Mouse (Mus musculus): ENCODE results near the gene Tnfrsf1a. TPM values are rescaled to one million over a fixed set of nuclear protein-coding genes. Genes with fewer than 3 reads are reported as not detected.

The Tnfrsf1a gene
- polyA plus RNA-seq, 1 experiment from 2014 or later, result 37.9 TPM

DNA sequence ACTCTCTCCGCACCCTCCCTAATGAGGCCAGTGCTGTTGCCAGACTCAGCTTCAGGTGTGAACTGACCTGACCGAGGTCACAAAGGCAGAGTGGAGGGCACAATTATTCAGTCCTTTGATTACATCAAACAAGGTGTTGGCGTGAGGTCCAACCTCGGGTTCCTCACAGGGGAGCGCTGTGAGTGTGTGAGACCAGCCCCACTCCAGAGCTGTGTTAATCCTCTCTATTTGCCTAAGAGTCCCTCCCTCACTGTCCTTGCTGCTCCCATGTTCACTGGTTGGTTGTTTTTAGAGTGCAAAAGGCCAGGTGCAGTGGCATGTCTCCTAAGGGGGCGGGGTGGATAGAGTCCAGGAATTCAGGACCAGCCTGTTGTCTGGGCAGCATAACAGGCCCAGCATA, 36.9 kb downstream of the Tnfrsf1a start:
- Histone ChIP-seq H3K4me2 (no peak overlapping the region), H3K4me1 (replicated peaks) (no peaks in the 10 kb centered on the region; the same call in 1 of the 2 replicates), H3K9me3 (replicated peaks) (no peaks in the 10 kb centered on the region), H3K4me3 (no peak overlapping the region), H3K27ac (ENCODE audit: poor library complexity, severe bottlenecking) (no peak overlapping the region), H3K36me3 (no peaks in the 10 kb centered on the region), H3K9ac (no peak overlapping the region), H3K27me3 (replicated peaks) (peaks cover 33% of the 10 kb centered on the region)
- whole genome bisulfite sequencing, result 59% methylated on average over 6 of the region's 6 CpGs
- ATAC-seq (ENCODE audit: insufficient number of reproducible peaks, low FRiP score), result no peak

GRCm38 (mm10) chr6:125389853-125390252, 40.7 kb downstream of the Tnfrsf1a start:
- no peak overlapping the region for H3K4me3 ChIP-seq
- H3K36me3 ChIP-seq, result no peaks in the 10 kb centered on the region
- H3K9ac ChIP-seq, result no peak overlapping the region
- no peak overlapping the region for H3K27ac ChIP-seq (ENCODE audit: poor library complexity, severe bottlenecking)
- 88% methylated on average over 5 of the region's 5 CpGs for WGBS
- no peak overlapping the region for H3K4me2 ChIP-seq
- H3K27me3 ChIP-seq (replicated peaks), result no peaks in the 10 kb centered on the region
- H3K4me1 ChIP-seq (replicated peaks), result no peaks in the 10 kb centered on the region
- no peak for ATAC-seq (ENCODE audit: insufficient number of reproducible peaks, low FRiP score)
- no peaks in the 10 kb centered on the region for H3K9me3 ChIP-seq (replicated peaks)

- Histone ChIP-seq H3K4me2 (no peak overlapping the region), H3K9me3 (replicated peaks) (0 out of 2 replicates have a peak, but pooled peaks cover 5% of the 10 kb centered on the region), H3K27ac (ENCODE audit: poor library complexity, severe bottlenecking) (no peak overlapping the region), H3K27me3 (replicated peaks) (no peaks in the 10 kb centered on the region), H3K9ac (no peak overlapping the region), H3K4me1 (replicated peaks) (no peaks in the 10 kb centered on the region), H3K4me3 (no peak overlapping the region), H3K36me3 (no peaks in the 10 kb centered on the region)
- WGBS, result 47% methylated on average over 14 of the region's 14 CpGs
- ATAC-seq (ENCODE audit: insufficient number of reproducible peaks, low FRiP score), result no peak
Observed at GRCm38 (mm10) chr6:125405461-125406382, 56.6 kb downstream of the Tnfrsf1a start.

DNA sequence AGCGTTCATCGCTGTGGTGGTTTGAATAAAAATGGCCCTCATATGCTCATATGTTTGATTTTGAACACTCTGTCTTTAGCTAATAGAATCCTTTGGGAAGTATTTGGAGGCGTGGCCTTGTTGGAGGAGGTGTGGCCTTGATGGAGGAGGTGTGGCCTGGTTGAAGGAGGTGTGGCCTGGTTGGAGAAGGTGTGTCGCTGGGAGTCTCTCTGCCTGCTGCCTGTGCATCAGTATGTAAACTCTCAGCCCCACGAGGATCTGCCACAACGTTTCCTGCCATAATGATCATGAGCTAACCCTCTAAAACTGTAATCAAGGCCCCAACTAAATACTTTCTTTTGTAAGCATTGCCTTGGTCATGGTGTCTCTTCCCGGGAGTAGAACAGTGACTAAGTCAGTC, 58.1 kb downstream of the Tnfrsf1a start:
- H3K36me3 ChIP-seq, result no peaks in the 10 kb centered on the region
- H3K27me3 ChIP-seq (replicated peaks), result 0 out of 2 replicates have a peak, but pooled peaks cover 3% of the 10 kb centered on the region
- no peak for ATAC-seq (ENCODE audit: insufficient number of reproducible peaks, low FRiP score)
- H3K9me3 ChIP-seq (replicated peaks), result 0 out of 2 replicates have a peak, but pooled peaks cover 5% of the 10 kb centered on the region
- no peak overlapping the region for H3K4me2 ChIP-seq
- 77% methylated on average over 7 of the region's 7 CpGs for WGBS
- H3K27ac ChIP-seq (ENCODE audit: poor library complexity, severe bottlenecking), result no peak overlapping the region
- H3K4me3 ChIP-seq, result no peak overlapping the region
- H3K9ac ChIP-seq, result no peak overlapping the region
- H3K4me1 ChIP-seq (replicated peaks), result no peaks in the 10 kb centered on the region

DNA sequence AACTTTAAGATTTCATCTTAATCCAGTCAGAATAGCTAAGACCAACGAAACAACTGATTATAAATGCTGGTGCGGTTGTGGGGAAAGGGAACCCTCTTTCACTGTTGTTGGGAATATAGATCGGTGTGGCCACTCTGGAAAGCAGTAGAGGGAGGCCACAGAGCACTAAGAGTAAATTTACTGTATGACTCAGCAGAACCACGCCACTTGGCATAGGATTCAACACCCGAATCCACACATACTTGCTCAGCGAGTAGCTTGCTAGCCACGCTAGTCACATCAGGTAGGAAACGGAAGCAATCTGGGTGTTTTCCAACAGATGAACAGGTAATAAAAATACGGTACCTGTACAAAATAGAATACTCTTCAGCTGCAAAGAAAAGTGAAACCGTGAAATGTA, 58.5 kb downstream of the Tnfrsf1a start:
- 0 out of 2 replicates have a peak, but pooled peaks cover 3% of the 10 kb centered on the region for H3K27me3 ChIP-seq (replicated peaks)
- H3K9me3 ChIP-seq (replicated peaks), result 0 out of 2 replicates have a peak, but pooled peaks cover 5% of the 10 kb centered on the region
- H3K9ac ChIP-seq, result no peak overlapping the region
- ATAC-seq (ENCODE audit: insufficient number of reproducible peaks, low FRiP score), result no peak
- no peaks in the 10 kb centered on the region for H3K4me1 ChIP-seq (replicated peaks)
- H3K4me2 ChIP-seq, result no peak overlapping the region
- H3K27ac ChIP-seq (ENCODE audit: poor library complexity, severe bottlenecking), result no peak overlapping the region
- no peak overlapping the region for H3K4me3 ChIP-seq
- H3K36me3 ChIP-seq, result no peaks in the 10 kb centered on the region
- WGBS, result 86% methylated on average over 10 of the region's 10 CpGs

DNA sequence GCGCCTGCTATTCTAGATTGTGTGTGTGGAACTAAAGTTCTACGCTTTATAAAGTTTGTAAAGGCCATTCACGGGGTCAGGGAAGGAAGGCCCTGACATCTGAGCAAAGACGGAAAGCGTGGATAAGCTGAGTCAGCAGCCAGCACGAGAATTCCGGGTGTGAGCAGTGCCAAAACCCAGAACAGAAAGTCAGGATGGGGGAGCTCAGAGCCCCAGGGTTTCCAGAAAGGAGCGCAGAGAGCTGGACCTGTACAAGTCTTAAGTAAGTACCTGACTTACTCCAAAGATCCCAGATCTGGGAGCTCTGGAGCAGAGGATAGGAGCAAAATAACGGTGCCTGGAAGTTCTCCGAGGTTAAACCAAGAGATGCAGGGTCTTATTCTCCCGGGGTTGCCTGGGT, 61.4 kb downstream of the Tnfrsf1a start:
- H3K36me3 ChIP-seq, result no peaks in the 10 kb centered on the region
- H3K4me1 ChIP-seq (replicated peaks), result no peaks in the 10 kb centered on the region
- no peak for ATAC-seq (ENCODE audit: insufficient number of reproducible peaks, low FRiP score)
- H3K27ac ChIP-seq (ENCODE audit: poor library complexity, severe bottlenecking), result no peak overlapping the region
- H3K9ac ChIP-seq, result no peak overlapping the region
- 60% methylated on average over 11 of the region's 11 CpGs for WGBS
- H3K4me2 ChIP-seq, result no peak overlapping the region
- 0 out of 2 replicates have a peak, but pooled peaks cover 5% of the 10 kb centered on the region for H3K9me3 ChIP-seq (replicated peaks)
- 0 out of 2 replicates have a peak, but pooled peaks cover 3% of the 10 kb centered on the region for H3K27me3 ChIP-seq (replicated peaks)
- H3K4me3 ChIP-seq, result no peak overlapping the region

- Histone ChIP-seq H3K4me1 (replicated peaks) (no peaks in the 10 kb centered on the region), H3K4me2 (no peak overlapping the region), H3K27ac (ENCODE audit: poor library complexity, severe bottlenecking) (no peak overlapping the region), H3K9me3 (replicated peaks) (0 out of 2 replicates have a peak, but pooled peaks cover 5% of the 10 kb centered on the region), H3K27me3 (replicated peaks) (0 out of 2 replicates have a peak, but pooled peaks cover 3% of the 10 kb centered on the region), H3K9ac (no peak overlapping the region), H3K36me3 (no peaks in the 10 kb centered on the region), H3K4me3 (no peak overlapping the region)
- no peak for ATAC-seq (ENCODE audit: insufficient number of reproducible peaks, low FRiP score)
- 45% methylated on average over 8 of the region's 8 CpGs for WGBS
Observed at GRCm38 (mm10) chr6:125410995-125411547, 61.9 kb downstream of the Tnfrsf1a start.

GRCm38 (mm10) chr6:125411661-125412060, 62.5 kb downstream of the Tnfrsf1a start:
- Histone ChIP-seq H3K4me1 (replicated peaks) (no peaks in the 10 kb centered on the region), H3K9ac (no peak overlapping the region), H3K4me2 (no peak overlapping the region), H3K36me3 (no peaks in the 10 kb centered on the region), H3K4me3 (no peak overlapping the region), H3K9me3 (replicated peaks) (0 out of 2 replicates have a peak, but pooled peaks cover 5% of the 10 kb centered on the region), H3K27ac (ENCODE audit: poor library complexity, severe bottlenecking) (no peak overlapping the region), H3K27me3 (replicated peaks) (0 out of 2 replicates have a peak, but pooled peaks cover 3% of the 10 kb centered on the region)
- no peak for ATAC-seq (ENCODE audit: insufficient number of reproducible peaks, low FRiP score)
- 88% methylated on average over 6 of the region's 6 CpGs for WGBS

Other genes with a start within 250 kb of the Tnfrsf1a start
- gene Nop2, start 217.5 kb upstream of the Tnfrsf1a start, polyA plus RNA-seq (2016; fragmentation: Nextera tagmentation; extraction: Ambion mirVana), result 55.0 and 56.2 TPM in 2 replicates
- 11.3 and 11.8 TPM in 2 replicates for gene Iffo1, start 204.1 kb upstream of the Tnfrsf1a start, polyA plus RNA-seq (2016; fragmentation: Nextera tagmentation; extraction: Ambion mirVana)
- gene Gapdh, start 182.9 kb upstream of the Tnfrsf1a start, polyA plus RNA-seq (2016; fragmentation: Nextera tagmentation; extraction: Ambion mirVana), result 4,345 and 4,378 TPM in 2 replicates
- 99.0 and 112 TPM in 2 replicates for gene Ncapd2, start 157.7 kb upstream of the Tnfrsf1a start, polyA plus RNA-seq (2016; fragmentation: Nextera tagmentation; extraction: Ambion mirVana)
- 217 and 218 TPM in 2 replicates for gene Mrpl51, start 157.6 kb upstream of the Tnfrsf1a start, polyA plus RNA-seq (2016; fragmentation: Nextera tagmentation; extraction: Ambion mirVana)
- gene Vamp1, start 133.8 kb upstream of the Tnfrsf1a start, polyA plus RNA-seq (2016; fragmentation: Nextera tagmentation; extraction: Ambion mirVana), result 4.2 and 4.3 TPM in 2 replicates
- gene Tapbpl, start 117.5 kb upstream of the Tnfrsf1a start, polyA plus RNA-seq (2016; fragmentation: Nextera tagmentation; extraction: Ambion mirVana), result 3.1 and 3.3 TPM in 2 replicates
- 0.96 and 2.0 TPM in 2 replicates for gene Cd27, start 112.4 kb upstream of the Tnfrsf1a start, polyA plus RNA-seq (2016; fragmentation: Nextera tagmentation; extraction: Ambion mirVana)
- not detected in 2 replicates for gene Tuba3a, start 63.3 kb upstream of the Tnfrsf1a start, polyA plus RNA-seq (2016; fragmentation: Nextera tagmentation; extraction: Ambion mirVana)
- gene Ltbr, start 35.5 kb upstream of the Tnfrsf1a start, polyA plus RNA-seq (2016; fragmentation: Nextera tagmentation; extraction: Ambion mirVana), result 40.9 and 41.2 TPM in 2 replicates
- gene Scnn1a, start 28.7 kb upstream of the Tnfrsf1a start, polyA plus RNA-seq (2016; fragmentation: Nextera tagmentation; extraction: Ambion mirVana), result 0.70 and 0.80 TPM in 2 replicates
- not detected in 2 replicates for gene Plekhg6, start 31.4 kb downstream of the Tnfrsf1a start, polyA plus RNA-seq (2016; fragmentation: Nextera tagmentation; extraction: Ambion mirVana)
- 73.5 and 73.6 TPM in 2 replicates for gene Cd9, start 145.4 kb downstream of the Tnfrsf1a start, polyA plus RNA-seq (2016; fragmentation: Nextera tagmentation; extraction: Ambion mirVana)
- gene Vwf, start 197.4 kb downstream of the Tnfrsf1a start, polyA plus RNA-seq (2016; fragmentation: Nextera tagmentation; extraction: Ambion mirVana), result 19.8 and 21.4 TPM in 2 replicates

All from heart, embryonic 12.5 days (tissue).